Comparison of ENCODE assay signal across 30 mouse cellular contexts in genomic region chr8:45261920-45262319, GRCm38 (mm10). TPM values are rescaled to one million over a fixed set of nuclear protein-coding genes. Genes with fewer than 3 reads are reported as not detected.
"Had no signal": no experiment of that assay in that cellular context is flagged by ENCODE, and none has a peak within 500 bp of the region (broad histone marks: within the 10 kb centered on the region; RNA-seq: fewer than 3 reads in every experiment).

F11 (minus strand) TSS chr8:45262031.

- H3K9me3 ChIP-seq: intestine, embryonic 15.5 days; kidney, embryonic 15.5 days; lung, embryonic 15.5 days; midbrain, embryonic 13.5 days; neural tube, embryonic 13.5 days had no signal

- DNase-seq: kidney, adult 11 months; kidney, adult 8-10 months; kidney, postnatal 10 days; kidney, postnatal 36 days; left cerebral cortex, postnatal 4 days; lung, adult 18-20 months; lung, postnatal 10 days; lung, postnatal 36 days; retina, postnatal 1 day; thymus, adult 18-20 months; thymus, postnatal 14 days; thymus, postnatal 4 days had no signal

- H3K27ac ChIP-seq: intestine, embryonic 15.5 days; kidney, embryonic 15.5 days; limb, embryonic 13.5 days; lung, embryonic 15.5 days; midbrain, embryonic 10.5 days; midbrain, embryonic 13.5 days; neural tube, embryonic 13.5 days had no signal

- H3K4me3 ChIP-seq: intestine, embryonic 15.5 days; kidney, embryonic 15.5 days; limb, embryonic 13.5 days; lung, embryonic 15.5 days; megakaryocyte, embryonic 14.5 days; midbrain, embryonic 10.5 days; midbrain, embryonic 13.5 days; myocyte; neural tube, embryonic 13.5 days had no signal

- ATAC-seq: intestine, embryonic 15.5 days; midbrain, embryonic 13.5 days; midbrain, embryonic 16.5 days had no signal

- H3K9ac ChIP-seq: intestine, embryonic 15.5 days; kidney, embryonic 15.5 days; limb, embryonic 13.5 days; lung, embryonic 15.5 days; midbrain, embryonic 13.5 days; neural tube, embryonic 13.5 days had no signal

- H3K4me2 ChIP-seq: intestine, embryonic 15.5 days; kidney, embryonic 15.5 days; limb, embryonic 13.5 days; lung, embryonic 15.5 days; midbrain, embryonic 13.5 days; neural tube, embryonic 13.5 days had no signal

- H3K27me3 ChIP-seq: intestine, embryonic 15.5 days; kidney, embryonic 15.5 days; limb, embryonic 13.5 days; lung, embryonic 15.5 days; megakaryocyte, embryonic 14.5 days; midbrain, embryonic 13.5 days; neural tube, embryonic 13.5 days had no signal

- H3K4me1 ChIP-seq: intestine, embryonic 15.5 days; kidney, embryonic 15.5 days; limb, embryonic 13.5 days; lung, embryonic 15.5 days; megakaryocyte, embryonic 14.5 days; midbrain, embryonic 10.5 days; midbrain, embryonic 13.5 days; neural tube, embryonic 13.5 days had no signal

- H3K36me3 ChIP-seq: intestine, embryonic 15.5 days; kidney, embryonic 15.5 days; limb, embryonic 13.5 days; lung, embryonic 15.5 days; midbrain, embryonic 10.5 days; midbrain, embryonic 13.5 days; neural tube, embryonic 13.5 days had no signal

RNA-seq across cellular contexts. Expression of gene F11, which starts in this region (rescaled TPM):
- total RNA-seq: layer of hippocampus, adult 8-10 months; layer of hippocampus, postnatal 14 days; left cerebral cortex, adult 8-10 months; left cerebral cortex, postnatal 14 days; left cerebral cortex, postnatal 4 days; monocyte, adult 5-6 weeks; neutrophil, adult 5-6 weeks had no signal
- polyA plus RNA-seq: limb, embryonic 13.5 days; lung, embryonic 15.5 days; midbrain, embryonic 10.5 days; midbrain, embryonic 16.5 days; myocyte; neural tube, embryonic 13.5 days; small intestine, adult 2 months; spleen, adult 2 months had no signal
